Mouse (Mus musculus) cortical plate, adult 2 months (tissue): Measurements from ENCODE around the gene Nfu1. TPM values are rescaled to one million over a fixed set of nuclear protein-coding genes. Genes with fewer than 3 reads are reported as not detected.
A peak's percentile ranks its signal among the peaks of the same experiment; 100 is the strongest.

Experiments used
- H3K27ac ChIP-seq: fragments of 200-500 bp; 2 replicates; pipeline ENCODE4 v1.5.1; 2012; ENCODE audit warnings: low read length, control low read depth, inconsistent platforms; ENCODE audit not compliant: insufficient read depth
- H3K4me1 ChIP-seq: fragments of 200-500 bp; 2 replicates; pipeline ENCODE4 v1.6.1; 2011; ENCODE audit warnings: low read length; ENCODE audit not compliant: control insufficient read depth, insufficient read depth
- H3K4me3 ChIP-seq: fragments of 200-500 bp; 2 replicates; pipeline ENCODE4 v1.5.1; 2011; ENCODE audit warnings: mild to moderate bottlenecking, low read length, control low read depth; ENCODE audit not compliant: insufficient read depth
- CTCF ChIP-seq: fragments of 200-500 bp; IDR thresholded peaks from 2 replicates; pipeline ENCODE4 v1.5.1; 2011; ENCODE audit warnings: mild to moderate bottlenecking, control low read depth, low read length; ENCODE audit not compliant: insufficient read depth; ENCODE audit errors: extremely low read depth
- POLR2A ChIP-seq: fragments of 200-500 bp; IDR thresholded peaks from 2 replicates; pipeline ENCODE4 v1.6.1; 2011; ENCODE audit warnings: mild to moderate bottlenecking, low read length, control low read depth; ENCODE audit not compliant: insufficient read depth; ENCODE audit errors: extremely low read depth
- polyA plus RNA-seq: library from polyadenylated mRNA; depleted of rRNA; stranded (reverse); fragments of >200 nt; gene quantifications from 2 replicates; pipeline ENCODE4 v1.2.3, GENCODE M21; 2012; rRNA removed

The Nfu1 gene
- 116 and 125 TPM in 2 replicates for polyA plus RNA-seq

DNA sequence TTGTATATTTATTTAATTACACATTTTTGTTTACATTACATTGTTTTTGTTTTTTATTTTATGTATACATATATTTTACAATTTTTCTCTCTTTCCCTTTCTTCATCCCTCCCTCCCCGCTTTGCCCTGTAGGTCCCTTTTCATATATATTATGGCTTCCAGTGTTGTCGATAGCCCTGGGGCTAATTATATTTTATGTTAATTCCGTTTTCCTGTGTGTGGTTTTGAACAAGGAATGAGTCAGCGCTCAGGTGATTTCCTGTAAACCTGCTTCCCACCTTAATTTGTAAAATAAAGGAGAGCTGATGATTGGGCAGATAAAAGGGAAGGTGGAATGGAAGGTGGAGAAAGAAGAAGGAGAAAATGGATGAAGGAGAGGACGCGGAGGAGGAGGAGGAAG, at the start of gene Nfu1:
Gene Nfu1 (plus strand): TSS at position 350 of the 400 bp plus-strand sequence.
- TF ChIP-seq POLR2A (no peak), CTCF (no peak)
- peak within 1 kb of the TSS; percentile 82 for H3K27ac ChIP-seq
- H3K4me3 ChIP-seq, result peak within 1 kb of the TSS; percentile 84
- H3K4me1 ChIP-seq, result 0 out of 2 replicates have a peak, but pooled peaks cover 2% of the 10 kb centered on the region

GRCm38 (mm10) chr6:86963987-86964685, 44.9 kb upstream of the Nfu1 start:
- no peak for TF ChIP-seq POLR2A
- no peak for TF ChIP-seq CTCF
- Histone ChIP-seq H3K4me1 (peaks cover 3% of the 10 kb centered on the region; the same call in 1 of the 2 replicates), H3K4me3 (no peak overlapping the region), H3K27ac (no peak overlapping the region)

DNA sequence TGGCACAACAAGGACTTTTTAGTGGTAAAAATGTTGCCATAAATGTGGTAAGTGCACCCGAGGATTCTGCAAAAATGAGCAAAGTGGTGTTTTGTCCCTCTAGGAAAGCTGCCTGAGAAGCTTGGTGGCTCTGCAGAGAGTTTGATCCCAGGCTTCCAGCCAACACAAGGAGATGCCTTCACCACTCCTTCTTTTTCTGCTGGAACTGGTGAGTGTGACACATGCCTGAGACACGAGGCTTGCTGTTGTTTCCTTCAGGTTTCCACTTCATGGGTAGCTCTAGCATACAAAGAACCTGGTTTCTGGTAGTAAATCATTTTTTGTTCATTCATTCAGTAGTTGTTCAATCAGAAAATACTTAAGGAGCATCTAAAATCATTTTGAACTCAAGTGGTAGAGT, 41.9 kb upstream of the Nfu1 start:
- Histone ChIP-seq H3K4me3 (no peak overlapping the region), H3K4me1 (peaks cover 3% of the 10 kb centered on the region; the same call in 1 of the 2 replicates), H3K27ac (no peak overlapping the region)
- TF ChIP-seq POLR2A (no peak), CTCF (no peak)

- Histone ChIP-seq H3K4me1 (no peaks in the 10 kb centered on the region; the same call in 1 of the 2 replicates), H3K4me3 (no peak overlapping the region), H3K27ac (no peak overlapping the region)
- TF ChIP-seq CTCF (no peak), POLR2A (no peak)
These were observed 35.1 kb upstream of the Nfu1 start for GRCm38 (mm10) chr6:86973956-86974355.

- Histone ChIP-seq H3K4me1 (no peaks in the 10 kb centered on the region; the same call in 1 of the 2 replicates), H3K27ac (no peak overlapping the region), H3K4me3 (no peak overlapping the region)
- no peak for TF ChIP-seq CTCF
- TF ChIP-seq POLR2A, result no peak
These were observed 30.7 kb upstream of the Nfu1 start for GRCm38 (mm10) chr6:86978156-86978908.

- no peak overlapping the region for H3K4me3 ChIP-seq
- no peak overlapping the region for H3K27ac ChIP-seq
- H3K4me1 ChIP-seq, result no peaks in the 10 kb centered on the region; the same call in 1 of the 2 replicates
- TF ChIP-seq CTCF (no peak), POLR2A (no peak)
These were observed 30.1 kb upstream of the Nfu1 start for GRCm38 (mm10) chr6:86978909-86979265.

GRCm38 (mm10) chr6:86981206-86981605, 27.8 kb upstream of the Nfu1 start:
- Histone ChIP-seq H3K27ac (no peak overlapping the region), H3K4me1 (no peaks in the 10 kb centered on the region), H3K4me3 (no peak overlapping the region)
- TF ChIP-seq CTCF, result no peak
- TF ChIP-seq POLR2A, result no peak

DNA sequence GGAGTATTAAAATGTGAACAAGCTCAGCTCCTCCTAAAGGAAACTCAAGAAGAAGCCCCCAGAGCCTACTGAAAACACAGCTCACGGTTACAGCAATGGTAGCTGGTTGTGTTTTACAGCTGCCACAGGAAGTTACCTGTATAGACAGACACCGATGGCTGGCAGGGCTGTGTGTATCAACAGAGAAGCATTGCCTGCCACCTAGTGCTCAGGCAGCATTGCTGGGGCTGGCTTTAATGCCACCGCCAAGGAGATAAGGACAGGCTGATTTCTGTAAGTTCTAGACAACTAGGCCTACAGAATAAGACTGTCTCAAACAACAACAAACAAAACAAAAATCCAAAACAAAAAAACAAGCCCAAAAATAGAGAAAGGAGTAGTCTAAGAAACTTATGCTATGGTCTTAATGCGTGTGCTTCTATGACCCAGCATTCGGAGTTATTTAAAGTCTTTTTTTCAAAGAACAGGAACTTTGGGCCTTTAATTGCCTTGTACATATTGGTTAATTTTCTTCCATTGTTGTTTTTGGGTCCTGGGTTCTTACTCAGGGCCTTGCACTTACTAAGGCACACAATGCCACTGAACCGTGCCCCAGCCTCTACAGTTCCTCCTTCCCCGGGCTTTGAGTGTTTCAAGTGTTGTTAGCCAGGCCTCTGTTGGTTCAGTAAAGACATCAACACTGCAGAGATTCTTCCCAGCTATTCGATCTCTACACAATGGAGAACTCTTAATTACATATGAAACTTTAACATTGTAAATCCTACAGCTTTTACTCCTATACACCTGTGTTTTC, 23.5 kb upstream of the Nfu1 start:
- TF ChIP-seq POLR2A (no peak), CTCF (no peak)
- no peaks in the 10 kb centered on the region; the same call in 1 of the 2 replicates for H3K4me1 ChIP-seq
- no peak overlapping the region for H3K27ac ChIP-seq
- no peak overlapping the region for H3K4me3 ChIP-seq

DNA sequence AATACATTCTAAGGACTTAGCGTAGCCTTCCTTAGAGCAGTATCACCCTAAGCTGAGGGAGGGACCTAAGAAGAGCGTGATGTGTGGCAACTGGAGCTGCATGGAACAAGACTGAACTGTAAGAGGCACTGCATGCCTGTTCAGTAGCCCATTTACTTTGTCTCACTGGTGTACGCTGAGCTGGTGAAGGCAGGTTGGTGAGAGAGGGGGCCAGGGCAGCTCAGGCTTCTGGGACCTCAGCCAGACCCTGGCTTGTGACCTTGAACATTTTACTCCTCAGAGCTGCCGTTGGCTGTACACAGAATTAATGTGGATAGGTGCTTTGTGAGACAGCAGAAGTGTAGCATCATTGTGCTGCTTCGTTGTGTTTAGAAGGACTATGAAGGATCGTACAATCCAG, 19.5 kb upstream of the Nfu1 start:
- Histone ChIP-seq H3K27ac (no peak overlapping the region), H3K4me3 (no peak overlapping the region), H3K4me1 (no peaks in the 10 kb centered on the region; the same call in 1 of the 2 replicates)
- no peak for TF ChIP-seq POLR2A
- no peak for TF ChIP-seq CTCF

DNA sequence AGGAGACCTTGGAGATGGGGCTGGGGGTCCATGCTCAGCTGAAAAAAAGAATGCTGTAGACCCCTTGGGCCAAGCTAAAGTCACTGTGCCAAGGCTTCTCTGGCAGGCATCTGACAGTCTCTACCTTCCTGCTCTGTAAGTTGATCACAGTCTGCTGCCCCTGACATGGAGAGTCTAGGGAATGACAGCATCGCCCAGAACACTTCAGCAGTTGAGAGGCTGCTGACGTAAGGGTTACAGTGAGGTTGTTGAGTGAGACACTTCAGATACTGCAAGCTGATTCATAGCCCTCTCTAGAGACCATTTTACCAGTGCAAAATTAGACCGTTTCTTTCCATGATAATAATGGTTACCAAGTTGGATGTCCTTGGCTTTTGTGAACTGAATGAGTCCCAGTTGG, 18.0 kb upstream of the Nfu1 start:
- no peak overlapping the region for H3K27ac ChIP-seq
- no peak overlapping the region for H3K4me3 ChIP-seq
- peaks cover 3% of the 10 kb centered on the region for H3K4me1 ChIP-seq
- TF ChIP-seq POLR2A (no peak), CTCF (no peak)
